Mouse (Mus musculus): ENCODE data around the gene Fbn1. TPM values are rescaled to one million over a fixed set of nuclear protein-coding genes. Genes with fewer than 3 reads are reported as not detected.

Fbn1 gene
- polyA plus RNA-seq, 1 experiment from 2014 or later = 2.5 TPM

DNA sequence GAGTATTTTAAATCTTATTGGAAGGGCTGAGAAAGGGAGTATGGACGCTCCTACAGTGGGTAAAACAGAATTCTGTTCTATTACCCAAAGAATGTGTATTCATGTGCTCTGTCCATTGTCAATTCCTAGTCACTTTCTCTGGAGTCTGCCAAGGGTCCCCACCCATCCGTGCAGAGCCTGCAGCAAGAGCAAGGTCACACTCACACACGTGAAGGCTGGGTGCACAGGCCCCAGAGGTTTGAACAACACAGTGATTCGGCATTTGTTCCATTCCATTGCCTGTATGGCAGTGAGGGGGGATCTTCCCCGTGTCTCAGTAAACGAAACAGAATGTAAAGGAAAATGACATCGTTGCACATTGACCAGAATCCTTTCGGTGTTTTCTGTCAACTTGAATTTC lies 69.4 kb downstream of the Fbn1 start:
- no peaks in the 10 kb centered on the region for H3K9me3 ChIP-seq
- H3K9ac ChIP-seq = no peak overlapping the region
- no peak overlapping the region for H3K4me2 ChIP-seq
- H3K4me1 ChIP-seq = no peaks in the 10 kb centered on the region
- no peak overlapping the region for H3K27ac ChIP-seq
- H3K4me3 ChIP-seq = no peak overlapping the region
- ATAC-seq (replicated peaks) = no peak
- WGBS = 75% methylated on average over 8 of the region's 8 CpGs
- no peaks in the 10 kb centered on the region for H3K27me3 ChIP-seq (replicated peaks)
- no peaks in the 10 kb centered on the region for H3K36me3 ChIP-seq (replicated peaks)

DNA sequence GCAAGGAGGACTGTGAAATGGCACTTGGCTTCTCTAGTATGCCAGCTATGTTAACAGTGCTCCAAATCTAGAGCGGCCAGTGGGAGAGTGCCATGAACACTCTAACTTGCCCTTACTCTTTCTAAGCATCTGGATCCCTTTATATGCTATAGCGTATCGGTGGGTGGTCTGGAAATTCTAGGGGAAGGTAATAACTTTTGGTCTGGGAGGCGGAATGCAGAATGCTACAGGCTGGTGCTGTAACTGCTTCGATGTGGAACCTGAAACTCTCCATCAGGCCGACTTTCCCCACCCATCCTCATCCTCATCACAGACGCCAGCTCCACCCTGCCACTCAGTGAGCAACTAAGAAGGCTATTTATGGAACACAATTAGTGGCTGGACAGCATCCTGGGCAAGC lies 71.6 kb downstream of the Fbn1 start:
- Histone ChIP-seq H3K27me3 (replicated peaks) (no peaks in the 10 kb centered on the region), H3K4me2 (no peak overlapping the region), H3K9ac (no peak overlapping the region), H3K4me1 (no peaks in the 10 kb centered on the region), H3K27ac (no peak overlapping the region), H3K9me3 (no peaks in the 10 kb centered on the region), H3K36me3 (replicated peaks) (no peaks in the 10 kb centered on the region), H3K4me3 (no peak overlapping the region)
- ATAC-seq (replicated peaks) = no peak
- 84% methylated on average over 7 of the region's 7 CpGs for WGBS

DNA sequence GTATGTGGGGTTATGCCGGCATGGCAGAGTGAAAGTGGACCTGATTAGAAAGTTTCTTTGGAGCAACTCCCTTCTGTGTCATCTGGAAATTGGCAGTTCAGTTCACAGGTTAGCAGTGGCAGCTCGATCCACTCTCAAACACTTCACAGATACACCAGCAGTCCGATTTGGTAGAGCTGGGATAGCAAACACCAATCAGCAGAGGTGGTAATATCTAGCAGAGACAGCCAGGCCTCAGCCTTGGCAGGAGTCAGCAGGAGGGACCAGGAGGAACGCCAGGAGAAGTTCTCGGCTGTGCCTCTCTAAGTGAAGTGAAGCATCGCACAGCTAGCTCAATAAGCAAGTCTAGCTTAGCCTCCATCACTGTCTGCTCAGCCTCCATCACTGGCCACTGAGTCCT lies 74.3 kb downstream of the Fbn1 start:
- Histone ChIP-seq H3K9ac (no peak overlapping the region), H3K27me3 (replicated peaks) (no peaks in the 10 kb centered on the region), H3K4me1 (no peaks in the 10 kb centered on the region), H3K9me3 (no peaks in the 10 kb centered on the region), H3K4me2 (no peak overlapping the region), H3K4me3 (no peak overlapping the region), H3K27ac (no peak overlapping the region), H3K36me3 (replicated peaks) (no peaks in the 10 kb centered on the region)
- no peak for ATAC-seq (replicated peaks)
- WGBS = 92% methylated on average over 6 of the region's 6 CpGs

DNA sequence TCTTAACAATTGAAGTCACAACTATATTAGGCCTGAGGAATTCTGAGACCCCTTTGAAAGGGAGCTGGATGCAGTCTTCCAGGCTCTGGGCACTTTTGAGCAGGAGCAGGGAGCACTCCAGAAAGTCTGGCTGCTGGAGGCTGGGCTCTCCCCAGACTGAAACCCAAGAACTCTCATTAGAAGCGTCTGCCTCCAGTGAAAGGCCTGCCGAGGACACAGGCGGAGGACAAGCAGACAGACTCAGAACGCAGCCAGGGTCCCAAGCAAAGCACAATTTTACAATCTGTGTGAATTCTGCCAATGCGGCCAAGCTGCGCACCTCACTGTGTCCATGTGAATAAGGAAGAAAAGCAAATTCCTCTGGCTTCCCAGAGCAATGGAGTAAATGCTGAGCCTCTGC lies 76.3 kb downstream of the Fbn1 start:
- Histone ChIP-seq H3K9ac (no peak overlapping the region), H3K4me3 (no peak overlapping the region), H3K9me3 (no peaks in the 10 kb centered on the region), H3K4me1 (no peaks in the 10 kb centered on the region), H3K27me3 (replicated peaks) (no peaks in the 10 kb centered on the region), H3K27ac (no peak overlapping the region), H3K4me2 (no peak overlapping the region), H3K36me3 (replicated peaks) (no peaks in the 10 kb centered on the region)
- WGBS = 71% methylated on average over 6 of the region's 6 CpGs
- ATAC-seq (replicated peaks) = no peak

DNA sequence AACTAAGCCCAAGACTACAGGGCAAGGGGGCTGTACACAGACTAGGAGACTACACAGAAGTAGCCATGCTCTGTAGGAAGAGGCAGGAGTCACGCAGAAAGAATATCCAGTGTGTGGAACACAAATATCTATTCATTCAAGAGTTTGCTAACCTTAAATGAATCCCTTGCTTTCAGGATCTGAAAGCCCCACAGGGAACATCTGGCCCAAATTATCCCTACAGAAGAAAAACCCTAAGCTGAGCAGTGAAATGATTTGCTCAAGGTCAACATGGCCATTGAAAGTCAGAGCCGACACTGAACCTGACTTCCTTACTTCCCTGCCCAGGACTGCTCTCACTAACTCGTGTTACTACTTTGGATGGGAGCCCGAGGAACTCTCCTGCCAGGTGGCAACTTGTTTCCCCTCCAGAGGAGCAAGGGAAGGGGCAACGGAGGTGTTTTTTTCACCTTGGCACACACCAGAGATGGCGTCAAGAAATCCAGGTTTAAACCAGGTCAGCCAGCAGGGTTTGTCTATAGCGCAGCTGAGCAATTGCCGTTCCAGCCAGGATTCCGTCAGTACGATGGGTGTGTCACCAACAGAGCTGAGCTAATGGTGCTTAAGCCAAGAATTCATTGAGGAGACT lies 78.9 kb downstream of the Fbn1 start:
- WGBS = 85% methylated on average over 10 of the region's 10 CpGs
- Histone ChIP-seq H3K27me3 (replicated peaks) (no peaks in the 10 kb centered on the region), H3K27ac (no peak overlapping the region), H3K9ac (no peak overlapping the region), H3K4me1 (no peaks in the 10 kb centered on the region), H3K4me3 (no peak overlapping the region), H3K9me3 (no peaks in the 10 kb centered on the region), H3K36me3 (replicated peaks) (no peaks in the 10 kb centered on the region), H3K4me2 (no peak overlapping the region)
- no peak for ATAC-seq (replicated peaks)

DNA sequence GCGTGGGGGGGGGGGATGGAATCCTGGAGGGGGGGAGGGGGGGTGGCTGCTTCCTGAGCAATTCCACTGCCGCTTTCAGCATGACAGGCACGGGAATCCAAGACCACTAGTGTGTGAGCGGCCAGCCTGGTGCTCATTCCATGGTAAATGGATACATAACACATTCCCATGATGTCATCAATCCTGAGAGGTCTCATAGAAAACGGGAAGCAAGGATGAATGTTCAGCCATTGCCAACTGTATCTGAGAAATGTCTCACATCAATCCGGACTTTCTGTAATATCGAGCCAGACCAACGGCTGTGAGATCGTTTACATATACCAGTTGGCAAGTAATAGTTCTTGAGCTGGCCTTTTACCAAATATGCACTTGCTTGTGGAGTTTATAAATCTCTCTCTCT lies 87.2 kb downstream of the Fbn1 start:
- Histone ChIP-seq H3K9ac (no peak overlapping the region), H3K4me1 (no peaks in the 10 kb centered on the region), H3K27me3 (replicated peaks) (no peaks in the 10 kb centered on the region), H3K36me3 (replicated peaks) (no peaks in the 10 kb centered on the region), H3K27ac (no peak overlapping the region), H3K4me2 (no peak overlapping the region), H3K4me3 (no peak overlapping the region), H3K9me3 (no peaks in the 10 kb centered on the region)
- no peak for ATAC-seq (replicated peaks)
- WGBS = 82% methylated on average over 9 of the region's 9 CpGs

DNA sequence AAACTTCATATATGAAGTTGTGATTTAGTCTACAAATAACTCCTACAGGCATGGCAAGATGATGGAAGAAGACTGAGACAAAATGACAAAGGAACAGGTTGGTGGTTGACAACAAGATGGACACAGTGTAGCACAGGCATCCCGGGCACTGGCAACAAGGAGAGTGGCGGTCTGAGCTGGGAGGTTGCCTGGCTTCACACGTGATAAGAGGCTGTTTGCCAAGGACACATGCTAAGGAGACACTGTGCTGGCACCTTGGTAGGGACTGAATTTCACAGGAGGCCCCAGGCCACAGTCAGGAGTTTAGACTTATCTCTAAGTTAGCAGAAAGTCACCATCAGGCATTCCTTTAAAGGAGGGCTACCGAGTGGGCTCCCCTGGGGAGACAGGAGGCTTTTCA lies 88.1 kb downstream of the Fbn1 start:
- 83% methylated on average over 4 of the region's 4 CpGs for WGBS
- no peak overlapping the region for H3K4me2 ChIP-seq
- ATAC-seq (replicated peaks) = no peak

DNA sequence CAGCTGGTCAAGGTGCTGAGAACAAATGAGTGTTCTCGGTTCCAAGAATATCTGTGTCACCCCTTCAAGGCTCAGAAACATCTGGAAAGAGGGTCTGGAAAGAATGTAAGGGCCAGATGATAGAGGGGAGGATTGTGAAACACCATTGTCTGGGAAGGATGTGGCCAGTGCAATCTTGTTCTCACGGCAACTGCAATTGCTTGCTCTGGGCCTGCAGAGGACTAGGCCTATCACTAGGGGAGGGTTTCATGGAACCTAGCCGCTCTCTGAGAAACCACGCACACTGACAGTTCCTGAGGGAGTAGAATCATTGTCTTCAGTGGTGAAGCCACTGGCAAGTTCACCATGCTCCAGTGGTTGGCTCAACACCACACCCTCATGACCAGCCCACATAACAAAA lies 89.2 kb downstream of the Fbn1 start:
- no peaks in the 10 kb centered on the region for H3K27me3 ChIP-seq (replicated peaks)
- H3K4me2 ChIP-seq = no peak overlapping the region
- WGBS = 81% methylated on average over 4 of the region's 4 CpGs
- ATAC-seq (replicated peaks) = no peak
- no peaks in the 10 kb centered on the region for H3K36me3 ChIP-seq (replicated peaks)
- H3K9me3 ChIP-seq = no peaks in the 10 kb centered on the region
- no peak overlapping the region for H3K9ac ChIP-seq
- no peak overlapping the region for H3K27ac ChIP-seq
- no peak overlapping the region for H3K4me3 ChIP-seq
- no peaks in the 10 kb centered on the region for H3K4me1 ChIP-seq

More for the DNA sequence above, 88.1 kb downstream of the Fbn1 start:
- H3K4me3 ChIP-seq = no peak overlapping the region
- H3K9me3 ChIP-seq = no peaks in the 10 kb centered on the region
- H3K4me1 ChIP-seq = no peaks in the 10 kb centered on the region
- no peak overlapping the region for H3K9ac ChIP-seq
- no peaks in the 10 kb centered on the region for H3K27me3 ChIP-seq (replicated peaks)
- H3K27ac ChIP-seq = no peak overlapping the region
- no peaks in the 10 kb centered on the region for H3K36me3 ChIP-seq (replicated peaks)

DNA sequence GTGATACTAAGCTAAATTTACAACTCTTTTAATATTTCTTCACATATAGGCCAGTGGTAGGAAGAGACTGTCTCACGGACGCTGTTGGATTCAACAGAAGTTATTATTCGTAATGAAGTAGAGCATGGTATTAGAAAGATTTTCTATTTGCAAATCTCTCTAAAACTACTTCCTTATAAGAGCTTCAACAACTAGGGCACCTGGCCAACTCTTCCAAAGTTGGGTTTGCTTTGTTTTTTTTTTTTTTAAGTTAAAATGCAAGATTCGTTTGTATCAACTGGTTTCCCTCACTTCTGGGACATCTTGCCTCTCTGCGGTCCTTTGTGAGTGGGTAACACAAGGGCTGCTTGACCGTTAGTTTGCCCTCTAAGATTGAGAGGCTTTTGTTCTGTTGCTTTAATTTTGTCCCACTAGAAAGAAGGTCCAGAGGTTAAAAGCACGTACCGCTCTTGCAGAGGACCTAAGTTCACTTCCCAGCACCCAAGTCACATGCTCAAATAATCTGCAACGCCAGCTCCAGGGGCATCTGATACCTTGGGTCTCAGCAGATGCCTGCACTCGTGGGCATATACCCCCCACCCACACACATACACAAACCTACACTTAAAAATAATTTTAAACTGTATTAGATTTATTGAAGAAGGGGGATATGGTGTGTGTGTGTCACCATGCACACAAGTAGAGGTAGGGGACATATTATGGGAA lies 91.1 kb downstream of the Fbn1 start:
- no peaks in the 10 kb centered on the region for H3K36me3 ChIP-seq (replicated peaks)
- ATAC-seq (replicated peaks) = no peak
- 76% methylated on average over 10 of the region's 10 CpGs for WGBS
- no peak overlapping the region for H3K9ac ChIP-seq
- H3K4me1 ChIP-seq = no peaks in the 10 kb centered on the region
- no peak overlapping the region for H3K4me3 ChIP-seq
- no peak overlapping the region for H3K27ac ChIP-seq
- no peaks in the 10 kb centered on the region for H3K27me3 ChIP-seq (replicated peaks)
- no peak overlapping the region for H3K4me2 ChIP-seq
- H3K9me3 ChIP-seq = no peaks in the 10 kb centered on the region

DNA sequence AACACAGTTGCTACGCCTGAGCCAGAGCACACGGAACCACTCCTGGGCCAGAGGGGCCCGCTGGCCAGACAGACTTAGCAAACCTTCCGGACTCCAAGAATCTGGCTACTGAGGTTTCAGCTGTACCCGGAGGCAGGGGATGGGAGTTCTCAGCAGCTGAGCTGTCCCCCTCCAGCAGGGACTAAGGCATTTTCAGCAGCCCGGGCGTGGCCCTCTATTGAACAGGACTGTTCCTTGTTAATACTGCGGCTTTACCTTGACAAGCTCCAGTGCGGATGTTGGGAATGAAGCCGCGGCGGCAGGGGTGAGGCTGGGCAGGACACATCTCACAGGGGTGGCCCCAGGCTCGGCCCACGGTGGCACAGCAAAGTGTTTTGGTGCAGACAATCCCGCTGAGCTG lies 95.4 kb downstream of the Fbn1 start:
- ATAC-seq (replicated peaks) = no peak
- 93% methylated on average over 15 of the region's 15 CpGs for WGBS
- no peaks in the 10 kb centered on the region for H3K9me3 ChIP-seq

DNA sequence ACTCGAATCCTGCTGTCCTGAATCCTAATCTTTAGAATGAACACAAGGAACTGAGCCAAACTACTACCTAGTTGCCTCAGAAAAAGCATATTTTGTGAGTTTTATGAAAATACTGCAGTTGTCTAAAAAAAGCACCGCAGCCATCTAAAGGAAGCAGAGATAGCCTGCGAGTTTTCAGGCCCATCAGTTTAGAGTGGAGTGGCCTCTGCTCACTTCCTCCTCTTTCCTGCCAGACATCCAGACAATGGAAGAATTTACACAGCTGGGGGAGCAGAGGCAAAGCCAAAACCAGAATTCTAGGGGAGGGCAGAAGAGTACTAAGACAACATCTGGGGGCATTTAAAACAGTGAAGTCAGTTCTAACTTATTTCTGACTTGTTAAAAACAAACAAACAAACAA lies 96.0 kb downstream of the Fbn1 start:
- ATAC-seq (replicated peaks) = no peak
- 91% methylated on average over 3 of the region's 3 CpGs for whole genome bisulfite sequencing

More for the DNA sequence above, 95.4 kb downstream of the Fbn1 start:
- no peak overlapping the region for H3K27ac ChIP-seq
- no peaks in the 10 kb centered on the region for H3K4me1 ChIP-seq
- H3K36me3 ChIP-seq (replicated peaks) = no peaks in the 10 kb centered on the region
- no peak overlapping the region for H3K4me2 ChIP-seq
- H3K9ac ChIP-seq = no peak overlapping the region
- H3K4me3 ChIP-seq = no peak overlapping the region
- H3K27me3 ChIP-seq (replicated peaks) = no peaks in the 10 kb centered on the region

DNA sequence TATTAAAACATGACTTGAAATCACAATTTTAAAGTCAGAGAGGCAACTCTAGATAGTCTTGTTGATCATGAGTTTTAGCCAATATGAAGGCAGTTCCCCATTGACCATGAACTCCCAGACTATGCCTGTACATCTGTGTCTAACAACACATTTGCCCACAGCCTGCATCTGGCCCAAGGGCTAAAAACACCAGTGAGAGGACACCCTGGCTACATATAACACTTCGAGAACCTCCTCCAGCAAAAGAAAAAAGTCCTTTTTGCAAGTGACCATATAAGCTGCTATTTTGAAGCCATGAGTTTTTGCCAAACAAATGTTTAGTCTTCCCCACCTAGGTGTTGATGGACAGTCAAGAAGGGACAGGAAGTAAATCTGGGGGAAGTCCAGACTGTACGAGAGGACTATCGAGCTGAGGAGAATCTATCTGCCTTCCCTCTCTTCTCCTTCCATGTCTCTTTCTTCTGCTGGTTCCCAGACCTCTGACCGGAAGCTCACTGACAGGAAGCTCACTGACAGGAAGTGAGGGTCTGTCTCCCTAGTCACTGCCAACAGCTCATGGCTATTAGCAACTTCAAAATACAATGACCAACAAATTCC lies 103.2 kb downstream of the Fbn1 start:
- Histone ChIP-seq H3K9me3 (no peaks in the 10 kb centered on the region), H3K4me3 (no peak overlapping the region), H3K9ac (no peak overlapping the region), H3K4me2 (no peak overlapping the region), H3K36me3 (replicated peaks) (no peaks in the 10 kb centered on the region), H3K27ac (no peak overlapping the region), H3K27me3 (replicated peaks) (no peaks in the 10 kb centered on the region), H3K4me1 (no peaks in the 10 kb centered on the region)
- no peak for ATAC-seq (replicated peaks)
- WGBS = 94% methylated on average over 4 of the region's 4 CpGs

More for the DNA sequence above, 96.0 kb downstream of the Fbn1 start:
- no peaks in the 10 kb centered on the region for H3K4me1 ChIP-seq
- no peaks in the 10 kb centered on the region for H3K36me3 ChIP-seq (replicated peaks)
- H3K9ac ChIP-seq = no peak overlapping the region
- H3K4me3 ChIP-seq = no peak overlapping the region
- no peaks in the 10 kb centered on the region for H3K27me3 ChIP-seq (replicated peaks)
- H3K27ac ChIP-seq = no peak overlapping the region
- no peaks in the 10 kb centered on the region for H3K9me3 ChIP-seq
- H3K4me2 ChIP-seq = no peak overlapping the region

DNA sequence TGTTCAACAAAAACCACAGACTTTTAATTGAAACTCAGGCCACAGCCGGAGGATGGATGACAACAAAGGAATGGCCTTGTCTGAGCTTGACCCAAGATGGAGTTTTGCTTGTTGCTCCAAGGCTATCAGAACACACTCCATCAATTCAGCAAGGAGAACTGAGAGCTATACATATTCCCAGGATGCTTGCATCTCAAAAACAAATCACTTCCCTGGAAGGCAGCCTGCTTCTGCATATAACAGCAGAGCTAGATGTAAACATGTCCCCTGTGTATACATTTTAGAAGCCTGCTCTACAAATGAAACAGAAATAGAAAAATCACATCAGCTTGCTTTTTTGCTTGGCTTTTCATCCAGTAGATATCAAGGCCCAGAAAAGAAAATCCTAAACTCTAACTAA lies 105.5 kb downstream of the Fbn1 start:
- Histone ChIP-seq H3K27ac (no peak overlapping the region), H3K4me3 (no peak overlapping the region), H3K9ac (no peak overlapping the region), H3K4me2 (no peak overlapping the region), H3K4me1 (no peaks in the 10 kb centered on the region), H3K27me3 (replicated peaks) (no peaks in the 10 kb centered on the region), H3K36me3 (replicated peaks) (no peaks in the 10 kb centered on the region), H3K9me3 (no peaks in the 10 kb centered on the region)
- 86% methylated on average over 1 of the region's 1 CpGs for WGBS
- no peak for ATAC-seq (replicated peaks)

Data from midbrain, embryonic 15.5 days (tissue).